Mouse (Mus musculus) megakaryocyte, adult 5-6 weeks (primary cell): ENCODE measurements around the gene Rab40c. TPM values are rescaled to one million over a fixed set of nuclear protein-coding genes. Genes with fewer than 3 reads are reported as not detected.

Source experiments
- ATAC-seq: 2 replicates; pipeline ENCODE4 v1.8.0; 2016; ENCODE audit warnings: mild to moderate bottlenecking, inconsistent platforms; ENCODE audit not compliant: poor library complexity, severe bottlenecking
- total RNA-seq, 2 experiments: library from RNA; stranded (forward) in 1 of 2; stranded (reverse) in 1 of 2; fragments of 153-499, 151-499 nt in 1 of 2; fragments of 221-1000, 200-1000 nt in 1 of 2; gene quantifications; 2 replicates each; pipeline versions ENCODE4 v1.2.3 to v1.2.4; 2015 to 2017

Gene Rab40c
- total RNA-seq, 2 experiments from 2014 or later, result 7.9 to 16.1 TPM

- ATAC-seq, result no peak
Measured at GRCm38 (mm10) chr17:25946891-25947290, 27.4 kb upstream of the Rab40c start.

DNA sequence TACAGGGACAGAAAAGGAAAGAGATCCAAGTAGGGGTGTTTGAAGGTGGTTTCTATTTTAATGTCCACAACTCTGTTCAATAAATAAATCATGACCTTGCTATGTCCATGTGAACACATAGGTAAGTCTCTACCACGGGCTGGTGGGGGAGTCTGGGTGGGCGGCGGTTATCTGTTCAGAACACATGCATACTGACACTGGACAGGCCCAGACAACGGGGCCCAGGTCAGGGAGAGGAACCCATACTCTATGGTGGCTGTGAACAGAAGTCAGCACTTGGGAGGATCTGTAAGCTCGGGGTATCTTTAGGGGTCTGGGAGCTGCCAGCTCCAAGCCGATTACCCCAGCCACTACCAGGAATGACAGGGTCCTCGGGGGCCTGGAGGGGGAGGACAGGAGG is 26.8 kb upstream of the Rab40c start:
- ATAC-seq, result no peak

DNA sequence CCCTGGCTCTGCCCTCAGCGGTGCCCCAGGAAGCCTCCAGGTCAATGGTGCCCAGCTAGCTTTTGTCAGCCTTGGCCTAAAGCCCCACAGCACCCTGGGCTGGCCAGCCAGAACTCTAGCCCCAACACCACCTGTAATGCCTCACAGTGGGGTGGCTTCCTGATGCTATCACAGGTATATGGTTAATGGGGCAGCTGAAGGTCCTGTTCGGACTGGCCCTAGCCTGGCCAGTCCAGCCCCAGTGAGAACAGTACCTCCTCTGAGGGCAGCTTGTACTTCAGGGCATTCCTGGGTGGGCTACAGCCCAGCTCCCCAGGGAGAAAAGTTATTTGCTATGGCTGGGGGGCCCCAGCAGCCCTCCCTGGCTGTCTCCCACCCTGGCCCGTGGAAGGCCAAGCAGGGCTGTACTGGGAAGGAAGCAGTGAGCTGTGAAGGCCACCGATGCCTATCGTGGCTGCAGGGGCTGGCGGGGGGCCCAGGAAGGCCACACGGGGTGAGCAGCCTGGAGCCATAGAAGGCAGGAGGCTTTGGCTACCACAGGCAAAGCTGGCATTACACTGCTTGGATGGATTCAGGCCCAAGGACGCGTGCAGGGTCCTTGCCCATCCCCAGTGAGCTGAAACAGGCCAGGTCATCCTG is 26.1 kb upstream of the Rab40c start:
- ATAC-seq, result no peak

DNA sequence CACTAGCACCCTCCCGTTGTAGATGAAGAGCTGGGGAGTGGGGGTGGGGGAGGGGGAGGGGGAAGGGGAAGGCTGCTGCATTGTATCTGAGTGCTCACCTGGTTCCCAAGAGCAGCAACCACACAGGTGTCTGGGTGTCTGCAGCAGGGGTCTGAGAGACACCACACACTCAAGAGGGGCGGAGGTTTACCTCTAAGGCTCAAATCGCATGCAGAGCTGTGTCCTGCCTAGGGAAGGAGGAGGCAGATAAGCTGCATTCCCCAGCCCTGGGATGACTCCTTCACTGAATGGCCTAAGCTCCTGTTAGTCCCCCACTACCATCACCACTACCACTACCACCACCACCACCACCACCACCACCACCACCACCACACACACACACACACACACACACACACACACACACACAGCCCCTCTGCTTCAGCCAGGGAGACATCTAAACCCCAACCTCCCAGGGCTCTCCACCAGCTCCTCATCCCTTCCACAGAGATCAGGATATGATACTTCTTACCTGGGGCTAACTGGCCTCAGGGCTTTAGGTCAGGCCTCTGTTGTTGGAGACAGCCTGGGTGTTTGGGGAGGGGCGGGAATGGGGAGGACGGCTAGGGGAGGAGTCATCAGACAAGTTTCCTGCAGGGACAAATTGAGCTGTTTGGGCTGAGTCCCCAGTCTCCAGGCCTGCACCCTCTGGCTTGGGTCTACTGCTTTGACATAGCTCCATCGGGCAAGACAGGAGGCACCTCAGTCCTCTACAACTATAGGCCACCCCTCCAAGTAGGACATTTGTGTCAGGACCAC is 25.0 kb upstream of the Rab40c start, which contains the start of the genes Pigq and Nhlrc4:
TSS of gene Pigq (minus strand) at position 571 of the 798 bp plus-strand sequence.
TSS of gene Nhlrc4 (minus strand) at position 596 of the 798 bp plus-strand sequence.
- no peak for ATAC-seq

GRCm38 (mm10) chr17:25943769-25944168 is 24.2 kb upstream of the Rab40c start:
- no peak for ATAC-seq

- no peak for ATAC-seq
Measured at GRCm38 (mm10) chr17:25943221-25943620, 23.7 kb upstream of the Rab40c start.

DNA sequence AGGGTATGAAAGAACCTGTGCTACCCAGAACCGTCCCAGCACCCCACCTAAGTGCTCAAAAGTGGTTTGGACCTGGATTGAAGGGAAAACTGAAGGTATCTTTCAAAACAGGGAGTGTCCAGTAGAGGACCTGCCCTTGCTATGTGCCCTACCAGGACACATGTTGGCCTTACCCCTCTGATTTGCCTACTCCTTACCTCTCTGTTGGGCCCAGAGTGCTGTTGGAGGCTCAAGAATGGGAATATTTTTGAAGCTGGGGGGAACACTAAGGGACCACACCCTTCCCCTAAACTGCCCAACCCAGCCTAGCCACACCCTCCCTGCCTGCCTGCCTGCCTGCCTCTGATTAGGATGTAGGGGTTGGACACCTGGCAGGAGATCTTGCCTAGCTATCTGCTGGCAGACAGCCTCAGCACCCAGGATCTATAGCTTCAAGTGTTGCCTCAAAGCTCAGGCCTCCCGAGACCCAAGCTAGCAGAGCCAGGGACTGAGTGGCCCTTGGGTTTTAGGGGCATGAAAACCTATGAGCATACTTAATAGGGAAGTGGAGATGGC is 23.1 kb upstream of the Rab40c start:
- ATAC-seq, result peak; percentile 55

DNA sequence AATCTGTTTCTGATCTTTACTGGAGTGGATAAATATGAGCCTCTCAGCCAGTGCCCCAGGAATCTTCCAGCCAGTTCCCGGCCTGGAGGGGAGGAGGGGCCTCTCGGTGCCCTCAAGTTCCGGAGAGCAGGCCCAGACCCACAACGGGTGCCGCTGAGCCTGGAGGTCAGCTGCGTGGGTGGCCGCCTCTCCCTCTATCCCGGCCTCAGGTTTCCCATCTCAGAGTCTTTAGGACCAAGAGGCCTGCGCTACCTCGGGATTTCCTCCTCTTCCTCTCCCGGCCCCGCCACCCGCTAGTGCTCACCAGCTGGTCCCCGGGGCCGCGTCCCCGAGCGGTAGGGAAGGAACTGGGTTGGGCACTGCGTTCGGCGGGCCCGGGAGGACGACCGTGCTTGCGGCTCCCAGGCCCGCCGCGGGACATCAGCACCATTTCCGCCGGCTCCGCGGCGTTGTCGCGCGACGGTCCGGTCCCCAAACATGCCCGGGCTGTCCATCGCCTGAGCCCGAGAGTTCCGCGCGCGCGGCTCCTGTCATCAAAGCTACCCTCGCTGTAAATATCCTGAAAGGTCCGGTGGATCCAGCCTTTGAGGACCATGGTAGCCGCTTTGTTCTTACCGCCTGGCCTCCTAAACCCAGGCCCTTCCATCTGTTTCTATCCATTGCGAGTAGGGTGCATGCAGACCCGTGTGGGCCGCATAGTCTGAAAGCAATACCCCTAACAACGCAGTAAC is 22.1 kb upstream of the Rab40c start:
- ATAC-seq, result peak; percentile 82

- no peak for ATAC-seq
Measured at GRCm38 (mm10) chr17:25934526-25934925, 15.0 kb upstream of the Rab40c start.

- ATAC-seq, result no peak
Measured at GRCm38 (mm10) chr17:25925348-25925747, 5.8 kb upstream of the Rab40c start.

- ATAC-seq, result no peak
Measured at GRCm38 (mm10) chr17:25922120-25922519, 2.6 kb upstream of the Rab40c start.

DNA sequence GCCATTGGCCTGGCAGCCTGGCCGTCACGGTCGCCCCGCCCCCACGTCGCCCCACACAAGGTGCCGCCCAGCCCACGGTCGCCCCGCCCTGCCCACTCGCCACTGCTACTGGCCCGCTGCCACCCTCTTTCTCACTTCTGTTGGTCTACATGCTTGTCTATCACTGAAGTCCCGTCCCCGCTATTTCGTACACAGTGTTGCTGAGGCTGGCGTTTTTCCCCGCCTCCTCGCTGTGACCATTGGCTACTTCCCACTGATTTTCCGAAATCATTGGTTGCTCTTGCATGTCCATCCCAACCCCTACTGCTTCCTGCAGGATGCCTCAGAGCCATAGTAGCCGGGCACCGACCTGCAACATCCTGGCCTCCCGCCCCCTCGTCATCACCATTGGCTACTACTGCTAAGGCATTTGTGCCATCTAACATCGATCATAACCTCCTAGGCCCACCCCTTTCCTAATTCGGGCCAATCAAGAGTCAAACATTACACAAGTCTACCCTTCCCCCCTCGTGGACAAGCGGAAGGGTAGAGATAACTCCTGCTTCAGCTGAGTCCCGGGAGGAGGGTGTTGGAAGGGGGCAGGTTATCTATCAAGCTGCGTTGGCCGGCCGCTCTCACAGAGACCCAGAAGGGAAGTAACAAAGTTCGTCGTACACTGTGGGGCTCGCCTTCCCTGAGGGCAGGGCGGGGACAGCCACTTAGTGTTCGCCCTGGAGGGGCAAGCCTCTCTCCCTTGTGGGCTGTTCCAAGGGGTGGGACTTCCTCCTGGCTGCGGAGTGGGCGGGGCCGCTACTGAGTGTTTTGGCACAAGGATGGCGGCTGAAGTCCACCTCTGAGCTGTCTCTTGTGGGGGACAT is 487 bp upstream of the Rab40c start:
- peak; percentile 89 for ATAC-seq

DNA sequence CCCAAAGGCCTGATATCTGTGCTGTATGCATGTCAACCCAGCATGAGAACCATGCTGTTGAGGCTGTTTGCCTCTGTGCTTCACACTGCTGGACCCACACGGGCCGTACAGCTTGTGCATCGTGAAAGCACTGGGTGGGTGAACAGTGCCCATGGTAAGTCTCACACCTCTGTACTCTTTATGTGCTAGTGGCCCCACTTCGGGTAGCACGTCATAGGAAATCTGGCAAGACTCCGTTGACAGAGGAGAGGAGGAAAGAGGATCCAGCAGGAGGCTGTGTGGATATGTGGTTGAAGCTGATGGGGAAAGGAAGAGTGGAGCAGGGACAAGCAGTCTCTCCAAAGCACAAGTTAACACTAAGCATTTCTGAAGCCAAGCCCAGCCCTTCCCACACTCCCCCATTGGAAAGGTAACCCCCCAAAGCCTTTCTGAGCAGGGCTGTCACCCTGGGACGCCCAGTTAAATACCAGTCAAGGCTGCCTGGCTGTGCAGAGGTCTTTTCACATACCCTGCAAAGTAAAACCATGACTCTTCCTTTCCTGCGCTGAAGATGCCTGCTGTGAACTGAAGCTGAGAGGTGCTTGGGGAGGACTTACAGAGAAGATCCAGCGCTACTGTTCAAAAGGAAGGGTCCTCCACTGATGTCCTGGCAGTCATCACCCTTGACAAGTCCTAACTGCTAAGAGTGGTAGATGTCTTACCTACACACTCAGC is 1.3 kb downstream of the Rab40c start:
- ATAC-seq, result no peak

DNA sequence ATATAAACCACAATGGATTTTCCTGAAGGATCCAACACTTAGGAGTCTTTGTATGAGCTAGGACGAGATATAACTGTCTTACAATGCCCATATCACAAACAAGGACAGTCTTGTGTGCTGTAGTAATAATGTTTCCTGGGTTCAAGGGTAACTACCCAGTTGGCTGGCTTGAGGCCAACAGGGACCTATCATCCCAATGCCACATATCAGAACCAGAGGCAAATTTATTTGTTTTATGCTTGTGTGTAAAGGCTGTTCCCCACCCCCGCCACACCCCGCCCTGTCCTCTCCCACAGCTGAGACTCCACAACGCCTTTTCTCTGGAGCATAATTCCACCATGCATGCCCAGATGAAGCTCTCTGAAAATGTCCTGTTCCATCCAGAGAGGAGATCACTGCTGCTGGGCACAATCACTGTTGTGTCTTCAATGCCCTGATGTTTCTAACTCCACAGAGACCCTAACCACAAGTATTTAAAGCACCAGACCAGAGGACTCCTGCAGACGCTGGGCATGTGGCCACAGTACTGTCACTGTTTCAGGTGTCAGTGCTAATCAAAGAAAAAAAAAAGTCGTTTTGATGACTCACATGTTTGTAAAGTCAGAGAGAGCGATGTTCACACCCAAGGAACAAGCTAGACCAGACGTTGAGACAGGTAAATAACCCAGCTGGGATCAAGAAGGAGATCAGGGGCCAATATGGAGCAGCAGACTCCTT is 2.4 kb downstream of the Rab40c start:
- ATAC-seq, result no peak

GRCm38 (mm10) chr17:25914295-25914694 is 5.2 kb downstream of the Rab40c start:
- no peak for ATAC-seq

- 0 out of 2 replicates have a peak, but pooled peaks have one; percentile 10 for ATAC-seq
Measured at GRCm38 (mm10) chr17:25913877-25914275, 5.7 kb downstream of the Rab40c start.

DNA sequence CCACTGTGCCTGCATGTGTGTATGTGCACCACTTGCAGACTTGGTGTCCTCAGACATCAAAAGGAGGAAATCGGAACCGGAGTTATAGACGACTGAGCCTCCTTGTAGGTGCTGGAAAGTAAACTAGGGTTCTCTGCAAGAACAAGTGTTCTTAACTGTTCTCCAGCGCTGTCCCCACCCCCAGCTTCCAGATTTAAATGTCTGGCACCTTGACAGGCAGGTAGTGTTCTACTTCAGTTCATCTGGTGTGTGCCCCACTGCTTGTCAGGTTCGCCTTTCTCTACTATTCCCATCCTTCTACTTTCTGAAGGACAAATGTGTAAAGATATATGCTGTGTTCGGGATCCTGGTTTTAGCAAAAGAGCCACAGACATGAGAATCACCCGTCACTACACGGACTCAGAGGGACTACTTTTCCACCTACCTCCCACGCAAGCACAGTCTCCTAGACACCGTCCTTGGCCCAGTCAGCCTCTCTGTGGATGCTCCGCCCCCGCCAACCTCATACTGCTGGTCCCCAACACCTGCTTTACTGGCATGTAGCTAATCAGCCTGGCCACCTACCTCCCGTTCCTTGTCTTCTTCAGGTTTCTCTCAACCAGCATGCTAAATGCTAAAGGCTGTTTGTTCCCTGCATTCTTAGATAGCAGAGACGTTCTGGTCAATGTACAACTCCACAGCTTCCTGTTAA is 6.2 kb downstream of the Rab40c start:
- ATAC-seq, result no peak

DNA sequence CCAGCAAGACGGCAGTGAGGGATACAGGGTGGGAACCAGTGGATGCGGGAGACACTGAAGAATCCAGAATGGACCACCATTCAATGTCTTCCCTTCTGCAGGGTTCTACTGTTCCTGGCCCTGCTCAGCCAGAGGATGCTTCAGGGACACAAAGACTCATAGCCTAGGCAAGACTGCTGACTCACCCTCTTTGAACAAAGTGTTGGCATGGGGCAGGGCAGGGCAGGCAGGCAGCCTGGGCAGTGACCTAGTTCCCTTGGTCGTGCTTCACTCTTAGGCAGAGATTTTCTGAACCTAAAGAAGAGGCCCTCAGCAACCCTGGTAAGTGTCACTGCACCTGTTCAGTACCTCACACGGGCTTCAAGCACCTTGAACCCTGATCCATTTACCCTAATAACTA is 7.7 kb downstream of the Rab40c start:
- ATAC-seq, result 0 out of 2 replicates have a peak, but pooled peaks have one; percentile 27
